Mouse (Mus musculus) hindbrain, embryonic 16.5 days (tissue): ENCODE results near the gene Aif1l. TPM values are rescaled to one million over a fixed set of nuclear protein-coding genes. Genes with fewer than 3 reads are reported as not detected.
A peak's percentile ranks its signal among the peaks of the same experiment; 100 is the strongest.

Source experiments
- ATAC-seq: fragments of 200-750 bp; cut with Nextera tagmentation; 2 replicates; pipeline ENCODE4 v1.8.0; 2017; ENCODE audit warnings: moderate TSS enrichment, moderate library complexity
- H3K27ac ChIP-seq: fragments of 300-500 bp; sonication (generic); 2 replicates; pipeline ENCODE4 v1.5.1; 2014; ENCODE audit warnings: low read depth, mild to moderate bottlenecking, control low read depth, low read length, moderate library complexity
- H3K27me3 ChIP-seq: fragments of 300-500 bp; sonication (generic); replicated peaks from 2 replicates; pipeline ENCODE4 v1.6.1; 2014; ENCODE audit warnings: low read length; ENCODE audit not compliant: control insufficient read depth, insufficient read depth
- H3K36me3 ChIP-seq: fragments of 300-500 bp; sonication (generic); 2 replicates; pipeline ENCODE4 v1.6.1; 2014; ENCODE audit warnings: mild to moderate bottlenecking, low read length, moderate library complexity, mixed read lengths; ENCODE audit not compliant: control insufficient read depth, insufficient read depth
- H3K4me1 ChIP-seq: fragments of 300-500 bp; sonication (generic); 2 replicates; pipeline ENCODE4 v1.6.1; 2014; ENCODE audit warnings: low read depth, low read length; ENCODE audit not compliant: control insufficient read depth, insufficient read depth
- H3K4me2 ChIP-seq: fragments of 300-500 bp; sonication (generic); 2 replicates; pipeline ENCODE4 v1.6.1; 2014; ENCODE audit warnings: mild to moderate bottlenecking, low read length, control low read depth, moderate library complexity
- H3K4me3 ChIP-seq: fragments of 300-500 bp; sonication (generic); 2 replicates; pipeline ENCODE4 v1.5.1; 2014; ENCODE audit warnings: mild to moderate bottlenecking, low read length, control low read depth, moderate library complexity
- H3K9ac ChIP-seq: fragments of 300-500 bp; sonication (generic); 2 replicates; pipeline ENCODE4 v1.6.1; 2014; ENCODE audit warnings: low read depth, mild to moderate bottlenecking, control low read depth, low read length, moderate library complexity
- H3K9me3 ChIP-seq: fragments of 300-500 bp; sonication (generic); 2 replicates; pipeline ENCODE4 v1.6.1; 2014; ENCODE audit warnings: mild to moderate bottlenecking, low read length, moderate library complexity; ENCODE audit not compliant: control insufficient read depth
- WGBS: fragments of 180-500 bp; shearing (Covaris S2); extraction: QIAGEN DNeasy Blood & Tissue Kit; methylation state at CpG from one replicate; pipeline ENCODE4 v1.1.7; 2014; 5-methylcytosine and 5-hydroxymethylcytosine counted together
- polyA plus RNA-seq: library from polyadenylated mRNA; unstranded; fragments of >200 nt; fragmentation: Nextera tagmentation; extraction: Ambion mirVana; gene quantifications from 2 replicates; pipeline ENCODE4 v1.2.1, GENCODE M21; 2015

Gene Aif1l
- polyA plus RNA-seq, 1 experiment from 2014 or later, result 23.0 TPM

- WGBS, result 90% methylated on average over 8 of the region's 8 CpGs
- no peaks in the 10 kb centered on the region for H3K9me3 ChIP-seq
- H3K27me3 ChIP-seq, result no peaks in the 10 kb centered on the region
- no peak for ATAC-seq
- no peak overlapping the region for H3K4me3 ChIP-seq
- no peak overlapping the region for H3K4me2 ChIP-seq
- H3K27ac ChIP-seq, result no peak overlapping the region
- no peaks in the 10 kb centered on the region for H3K36me3 ChIP-seq
- peaks cover 17% of the 10 kb centered on the region for H3K4me1 ChIP-seq
- H3K9ac ChIP-seq, result no peak overlapping the region
These were observed 11.0 kb downstream of the Aif1l start for GRCm38 (mm10) chr2:31960986-31961385.

GRCm38 (mm10) chr2:31961791-31962222, 11.9 kb downstream of the Aif1l start:
- no peak for ATAC-seq
- no peaks in the 10 kb centered on the region for H3K27me3 ChIP-seq
- H3K4me1 ChIP-seq, result peaks cover 17% of the 10 kb centered on the region
- no peaks in the 10 kb centered on the region for H3K9me3 ChIP-seq
- 60% methylated on average over 4 of the region's 4 CpGs for WGBS
- H3K4me2 ChIP-seq, result no peak overlapping the region
- H3K27ac ChIP-seq, result peak overlapping the region; percentile 83
- H3K4me3 ChIP-seq, result no peak overlapping the region
- H3K36me3 ChIP-seq, result no peaks in the 10 kb centered on the region
- no peak overlapping the region; the same call in 1 of the 2 replicates for H3K9ac ChIP-seq

- peak overlapping the region; percentile 83 for H3K27ac ChIP-seq
- H3K4me1 ChIP-seq, result peaks cover 17% of the 10 kb centered on the region
- no peak overlapping the region for H3K4me3 ChIP-seq
- no peaks in the 10 kb centered on the region for H3K27me3 ChIP-seq
- ATAC-seq, result peak; percentile 96
- H3K9ac ChIP-seq, result peak overlapping the region; percentile 35; the same call in 1 of the 2 replicates
- H3K36me3 ChIP-seq, result no peaks in the 10 kb centered on the region
- H3K9me3 ChIP-seq, result no peaks in the 10 kb centered on the region
- 33% methylated on average over 8 of the region's 8 CpGs for WGBS
- H3K4me2 ChIP-seq, result no peak overlapping the region
These were observed 12.7 kb downstream of the Aif1l start for GRCm38 (mm10) chr2:31962501-31963224.

GRCm38 (mm10) chr2:31963491-31963890, 13.6 kb downstream of the Aif1l start:
- H3K27me3 ChIP-seq, result no peaks in the 10 kb centered on the region
- no peak overlapping the region for H3K4me3 ChIP-seq
- no peak overlapping the region for H3K4me2 ChIP-seq
- H3K4me1 ChIP-seq, result peaks cover 17% of the 10 kb centered on the region
- no peaks in the 10 kb centered on the region for H3K9me3 ChIP-seq
- H3K9ac ChIP-seq, result no peak overlapping the region
- peak overlapping the region; percentile 72 for H3K27ac ChIP-seq
- 71% methylated on average over 7 of the region's 7 CpGs for WGBS
- no peak for ATAC-seq
- H3K36me3 ChIP-seq, result no peaks in the 10 kb centered on the region

- 85% methylated on average over 3 of the region's 3 CpGs for WGBS
- Histone ChIP-seq H3K9ac (no peak overlapping the region), H3K27me3 (no peaks in the 10 kb centered on the region), H3K4me1 (peaks cover 17% of the 10 kb centered on the region), H3K27ac (no peak overlapping the region), H3K36me3 (no peaks in the 10 kb centered on the region), H3K4me2 (no peak overlapping the region), H3K9me3 (no peaks in the 10 kb centered on the region), H3K4me3 (no peak overlapping the region)
- no peak for ATAC-seq
These were observed 14.3 kb downstream of the Aif1l start for GRCm38 (mm10) chr2:31964191-31964590.

GRCm38 (mm10) chr2:31965110-31965509, 15.2 kb downstream of the Aif1l start:
- Histone ChIP-seq H3K4me1 (peaks cover 17% of the 10 kb centered on the region), H3K36me3 (no peaks in the 10 kb centered on the region), H3K4me2 (no peak overlapping the region), H3K9me3 (no peaks in the 10 kb centered on the region), H3K27me3 (no peaks in the 10 kb centered on the region), H3K9ac (no peak overlapping the region), H3K4me3 (no peak overlapping the region), H3K27ac (no peak overlapping the region)
- ATAC-seq, result no peak

- WGBS, result 84% methylated on average over 8 of the region's 8 CpGs
- no peak overlapping the region for H3K4me3 ChIP-seq
- no peak overlapping the region for H3K9ac ChIP-seq
- 0 out of 2 replicates have a peak, but pooled peaks cover 3% of the 10 kb centered on the region for H3K36me3 ChIP-seq
- no peaks in the 10 kb centered on the region for H3K9me3 ChIP-seq
- peaks cover 15% of the 10 kb centered on the region for H3K4me1 ChIP-seq
- H3K27ac ChIP-seq, result no peak overlapping the region
- no peaks in the 10 kb centered on the region for H3K27me3 ChIP-seq
- no peak overlapping the region for H3K4me2 ChIP-seq
- no peak for ATAC-seq
These were observed 16.9 kb downstream of the Aif1l start for GRCm38 (mm10) chr2:31966801-31967200.

- Histone ChIP-seq H3K36me3 (peaks cover 15% of the 10 kb centered on the region), H3K4me3 (no peak overlapping the region), H3K4me1 (peaks cover 16% of the 10 kb centered on the region), H3K9ac (no peak overlapping the region), H3K27me3 (no peaks in the 10 kb centered on the region), H3K27ac (no peak overlapping the region), H3K4me2 (no peak overlapping the region), H3K9me3 (no peaks in the 10 kb centered on the region)
- no peak for ATAC-seq
- WGBS, result 93% methylated on average over 4 of the region's 4 CpGs
These were observed 22.6 kb downstream of the Aif1l start for GRCm38 (mm10) chr2:31972589-31972988.

- H3K4me2 ChIP-seq, result peak within 1 kb of the TSS; percentile 90
- ATAC-seq, result peak; percentile 99
- peaks cover 16% of the 10 kb centered on the region for H3K4me1 ChIP-seq
- WGBS, result under 1% methylated on average over 60 of the region's 60 CpGs
- no peaks in the 10 kb centered on the region for H3K27me3 ChIP-seq
- peak within 1 kb of the TSS; percentile 87 for H3K9ac ChIP-seq
- H3K27ac ChIP-seq, result peak within 1 kb of the TSS; percentile 79
- H3K36me3 ChIP-seq, result peaks cover 26% of the 10 kb centered on the region
- no peaks in the 10 kb centered on the region for H3K9me3 ChIP-seq
- H3K4me3 ChIP-seq, result peak within 1 kb of the TSS; percentile 78
These were observed 24.3 kb downstream of the Aif1l start, which contains the start of gene Nup214 for GRCm38 (mm10) chr2:31974141-31974808. TSS of gene Nup214 (plus strand) at chr2:31974436.
